Mouse (Mus musculus) stomach, adult 2 months (tissue): ENCODE results near the gene Tas2r116. TPM values are rescaled to one million over a fixed set of nuclear protein-coding genes. Genes with fewer than 3 reads are reported as not detected.

ENCODE experiments used
- polyA plus RNA-seq: library from polyadenylated mRNA; depleted of rRNA; stranded (reverse); fragments of >200 nt; gene quantifications from 2 replicates; pipeline ENCODE4 v1.2.3, GENCODE M21; 2012; rRNA removed

Gene Tas2r116
- not detected in 2 replicates for polyA plus RNA-seq

GRCm38 (mm10) chr6:132855138-132855537 is at the start of gene Tas2r116:
Gene Tas2r116 (plus strand): TSS chr6:132855438.

DNA sequence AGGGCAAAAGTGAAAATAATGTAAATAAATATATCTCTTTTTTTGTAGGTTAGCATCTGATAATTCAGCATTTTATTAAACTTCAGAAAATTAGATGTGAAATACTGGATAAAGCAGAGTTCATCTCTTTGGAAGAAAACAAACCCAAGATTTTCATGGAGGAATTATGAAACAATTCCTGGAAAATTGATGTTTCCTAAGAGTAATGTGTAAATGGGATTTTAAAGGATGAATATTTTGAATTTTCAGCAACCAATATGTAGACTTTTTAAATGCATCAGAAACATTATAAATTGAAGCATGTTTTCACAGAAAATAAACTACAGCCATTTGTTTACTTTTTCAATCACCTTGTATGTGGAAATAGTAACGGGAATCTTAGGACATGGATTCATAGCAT is 8.4 kb upstream of the Tas2r116 start, which contains the start of gene Tas2r123:
Gene Tas2r123 (plus strand): TSS at position 301 of the 400 bp plus-strand sequence.

DNA sequence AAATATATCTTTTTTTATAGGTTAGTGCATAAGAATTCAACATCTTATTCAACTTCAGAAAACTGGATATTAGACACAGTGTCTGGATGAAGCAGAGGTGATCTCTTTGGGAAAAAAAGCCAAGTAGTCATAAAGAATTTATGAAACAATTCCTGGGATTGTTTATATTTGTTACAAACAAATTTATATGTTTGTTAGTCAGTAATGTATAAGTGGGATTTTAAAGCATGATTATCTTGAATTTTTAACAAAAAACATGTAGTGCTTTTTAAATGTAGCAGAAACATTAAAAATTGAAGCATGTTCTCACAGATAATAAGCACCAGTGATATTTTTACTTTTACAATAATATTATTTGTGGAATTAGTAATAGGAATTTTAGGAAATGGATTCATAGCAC is 12.5 kb downstream of the Tas2r116 start, which contains the start of gene Tas2r110:
Gene Tas2r110 (plus strand): TSS at position 301 of the 400 bp plus-strand sequence.

GRCm38 (mm10) chr6:132892711-132893110 is 37.5 kb downstream of the Tas2r116 start, which contains the start of gene Tas2r113:
Gene Tas2r113 (plus strand): TSS chr6:132893011.

Other genes with a start within 250 kb of the Tas2r116 start
- not detected in 2 replicates for gene A630073D07Rik, start 203.9 kb upstream of the Tas2r116 start, polyA plus RNA-seq
- gene Tas2r120, start 198.5 kb upstream of the Tas2r116 start, polyA plus RNA-seq = not detected in 2 replicates
- gene Tas2r121, start 154.4 kb upstream of the Tas2r116 start, polyA plus RNA-seq = not detected in 2 replicates
- not detected in 2 replicates for gene Tas2r122, start 143.5 kb upstream of the Tas2r116 start, polyA plus RNA-seq
- gene Tas2r115, start 117.4 kb upstream of the Tas2r116 start, polyA plus RNA-seq = not detected in 2 replicates
- gene Tas2r124, start 100.7 kb upstream of the Tas2r116 start, polyA plus RNA-seq = not detected in 2 replicates
- gene Tas2r102, start 93.3 kb upstream of the Tas2r116 start, polyA plus RNA-seq = not detected in 2 replicates
- gene Tas2r136, start 77.3 kb upstream of the Tas2r116 start, polyA plus RNA-seq = not detected in 2 replicates
- not detected in 2 replicates for gene Tas2r117, start 52.6 kb upstream of the Tas2r116 start, polyA plus RNA-seq
- not detected in 2 replicates for gene Tas2r123, start 8.3 kb upstream of the Tas2r116 start, polyA plus RNA-seq
- gene Tas2r110, start 12.6 kb downstream of the Tas2r116 start, polyA plus RNA-seq = not detected in 2 replicates
- gene Tas2r113, start 37.6 kb downstream of the Tas2r116 start, polyA plus RNA-seq = not detected in 2 replicates
- gene Tas2r125, start 54.2 kb downstream of the Tas2r116 start, polyA plus RNA-seq = not detected in 2 replicates
- gene Tas2r129, start 95.7 kb downstream of the Tas2r116 start, polyA plus RNA-seq = not detected in 2 replicates
- not detected in 2 replicates for gene Tas2r131, start 102.5 kb downstream of the Tas2r116 start, polyA plus RNA-seq
- not detected in 2 replicates for gene Tas2r109, start 125.5 kb downstream of the Tas2r116 start, polyA plus RNA-seq
- not detected in 2 replicates for gene Tas2r103, start 181.7 kb downstream of the Tas2r116 start, polyA plus RNA-seq
- gene Tas2r140, start 200.4 kb downstream of the Tas2r116 start, polyA plus RNA-seq = not detected in 2 replicates
- 48.9 and 110 TPM in 2 replicates for gene Smim10l1, start 249.5 kb downstream of the Tas2r116 start, polyA plus RNA-seq